Mouse (Mus musculus): ENCODE results near the gene Rhbdf2.
"Not testable (repeated sequence)": the region's sequence is repeated elsewhere in the genome, so short reads cannot be mapped to it uniquely, and the experiment has no call there.

Rhbdf2 gene

GRCm38 (mm10) chr11:116619156-116619555 is 7.7 kb downstream of the Rhbdf2 start:
- DNase-seq (ENCODE audit: low spot score in 2 of 2), result no peak

DNA sequence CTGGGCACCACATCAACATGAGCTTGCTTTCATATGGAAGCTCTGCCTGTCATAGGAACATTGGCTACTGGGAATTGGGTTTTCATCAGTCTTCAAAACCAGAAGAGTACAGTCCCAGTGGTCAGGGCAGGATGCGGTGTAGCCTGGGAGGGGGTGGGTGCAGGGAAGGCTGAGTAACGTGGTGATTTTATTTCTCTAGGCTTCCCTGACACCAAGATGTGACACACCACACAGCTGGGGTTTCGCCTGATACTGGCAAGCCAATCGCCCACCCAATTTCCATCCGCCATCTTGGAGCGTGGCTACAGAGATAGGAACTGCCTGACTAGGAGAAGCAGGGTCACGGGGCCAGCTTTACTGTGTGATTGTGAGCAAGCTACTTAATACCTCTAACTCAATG is 8.2 kb downstream of the Rhbdf2 start:
- no peak for DNase-seq (ENCODE audit: low spot score in 2 of 2)

- DNase-seq (ENCODE audit: low spot score in 2 of 2), result no peak
These were observed 9.2 kb downstream of the Rhbdf2 start for GRCm38 (mm10) chr11:116617641-116618040.

GRCm38 (mm10) chr11:116616438-116617118 is 10.2 kb downstream of the Rhbdf2 start:
- DNase-seq (ENCODE audit: low spot score in 2 of 2), result no peak

GRCm38 (mm10) chr11:116615735-116616437 is 10.9 kb downstream of the Rhbdf2 start:
- DNase-seq (ENCODE audit: low spot score in 2 of 2), result peak; percentile 54 to 66

DNA sequence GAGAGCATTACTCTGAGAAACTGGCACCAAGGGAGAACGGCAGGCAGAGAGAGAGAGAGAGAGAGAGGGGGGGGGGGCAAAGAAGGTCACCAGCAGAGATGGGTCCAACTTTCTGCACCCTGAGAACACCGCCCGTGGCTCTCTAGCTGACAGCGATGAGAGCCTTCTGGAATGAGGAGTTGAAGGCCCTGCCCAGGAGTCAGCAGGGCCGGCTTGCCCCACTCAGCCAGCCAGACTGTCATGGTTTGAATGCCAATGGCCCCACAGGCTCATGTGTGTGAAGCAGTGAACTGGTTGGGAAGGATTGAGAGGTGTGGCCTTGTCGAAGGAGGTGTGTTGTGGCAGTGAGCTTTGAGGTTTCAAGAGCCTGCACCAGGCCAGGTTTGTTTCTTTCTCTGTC is 13.6 kb downstream of the Rhbdf2 start:
- no peak for DNase-seq (ENCODE audit: low spot score in 2 of 2)

GRCm38 (mm10) chr11:116612554-116612953 is 14.3 kb downstream of the Rhbdf2 start:
- DNase-seq (ENCODE audit: low spot score in 2 of 2), result no peak

- DNase-seq (ENCODE audit: low spot score in 2 of 2), result no peak
These were observed 14.9 kb downstream of the Rhbdf2 start for GRCm38 (mm10) chr11:116611883-116612282.

GRCm38 (mm10) chr11:116611168-116611567 is 15.7 kb downstream of the Rhbdf2 start:
- not testable (repeated sequence) for DNase-seq (ENCODE audit: low spot score in 2 of 2)

GRCm38 (mm10) chr11:116609965-116610630 is 16.7 kb downstream of the Rhbdf2 start:
- no peak for DNase-seq (ENCODE audit: low spot score in 2 of 2)

GRCm38 (mm10) chr11:116607717-116608116 is 19.1 kb downstream of the Rhbdf2 start:
- no peak for DNase-seq (ENCODE audit: low spot score in 2 of 2)

DNA sequence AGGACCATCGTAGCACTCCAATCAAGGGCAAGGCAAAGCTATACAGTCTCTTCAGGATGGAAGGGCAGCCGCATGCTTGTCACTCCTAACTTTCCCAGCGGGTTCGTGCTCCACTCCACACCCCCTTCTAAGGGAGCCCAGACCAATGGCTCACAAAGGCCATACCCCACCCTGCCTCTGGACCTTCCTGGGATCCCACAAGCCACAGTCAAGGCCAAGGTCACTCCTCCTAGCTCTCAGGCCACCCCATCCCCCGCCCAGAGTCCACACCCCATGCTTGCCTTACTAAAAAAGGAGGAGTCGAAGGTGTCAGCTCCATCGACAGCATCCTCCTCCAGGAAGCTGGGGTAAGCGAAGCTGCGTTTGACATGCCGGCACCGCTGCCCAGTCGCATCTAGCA is 22.7 kb downstream of the Rhbdf2 start:
- DNase-seq (ENCODE audit: low spot score in 2 of 2), result no peak

DNA sequence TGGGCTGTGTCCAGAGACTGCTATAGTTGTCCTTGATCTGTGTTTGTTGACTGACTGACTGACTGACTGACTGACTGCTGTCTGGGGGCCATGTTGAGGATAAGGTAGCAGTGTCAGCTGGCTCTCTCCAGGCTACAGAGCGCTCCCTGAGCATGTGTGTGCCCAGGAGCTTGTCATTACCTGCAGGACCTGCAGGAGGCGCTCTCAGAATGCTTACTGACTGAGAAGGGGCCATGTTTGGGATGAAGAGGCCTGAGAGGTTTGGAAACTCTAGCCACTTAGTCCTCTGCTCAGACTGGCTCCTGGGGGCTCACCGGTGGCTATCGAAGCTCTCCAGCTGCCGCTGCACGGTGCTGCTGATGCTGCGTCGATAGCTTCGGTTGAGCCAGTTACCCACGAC is 23.5 kb downstream of the Rhbdf2 start:
- DNase-seq (ENCODE audit: low spot score in 2 of 2), result peak; percentile 50 to 58

DNA sequence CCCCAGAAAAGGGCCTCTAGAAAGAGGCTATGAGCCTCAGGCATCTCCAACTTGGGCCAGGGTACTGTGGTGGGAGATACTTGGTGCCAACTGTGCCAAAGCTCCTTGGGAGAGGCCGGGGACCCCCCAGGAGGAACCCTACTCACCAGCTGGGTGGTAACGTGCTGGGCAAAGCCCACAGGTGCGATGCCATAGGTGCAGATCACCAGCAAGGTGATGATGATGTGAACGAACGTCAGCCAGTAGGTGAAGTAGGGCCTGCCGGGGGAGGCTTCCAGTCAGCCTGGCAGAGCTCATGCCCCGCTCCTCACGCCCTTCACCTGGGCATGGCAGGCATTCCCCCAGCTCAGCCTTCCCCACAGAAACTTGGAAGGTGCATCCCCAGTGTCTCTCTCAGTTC is 24.8 kb downstream of the Rhbdf2 start:
- no peak for DNase-seq (ENCODE audit: low spot score in 2 of 2)

DNA sequence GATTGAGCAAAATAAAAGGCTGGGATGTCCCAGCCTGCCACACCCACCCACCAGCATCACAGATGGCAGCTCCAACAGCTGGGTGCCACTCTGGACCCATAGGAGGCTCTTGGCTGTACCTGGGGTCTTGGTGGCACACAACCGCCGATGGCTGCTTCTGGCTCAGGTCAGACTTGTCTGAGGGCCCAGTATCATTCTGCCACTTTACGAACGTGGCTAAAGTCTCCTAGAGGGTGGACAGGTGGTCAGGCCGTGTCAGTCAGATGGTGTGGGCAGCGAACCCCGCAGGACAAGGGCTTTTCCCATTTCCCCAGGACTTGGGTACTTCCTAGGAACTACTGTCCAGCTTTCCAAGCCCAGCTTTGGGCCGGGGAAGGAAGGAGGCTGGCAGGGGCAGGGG is 25.7 kb downstream of the Rhbdf2 start:
- DNase-seq (ENCODE audit: low spot score in 2 of 2), result no peak

- DNase-seq (ENCODE audit: low spot score in 2 of 2), result no peak
These were observed 27.6 kb downstream of the Rhbdf2 start for GRCm38 (mm10) chr11:116599230-116599629.

GRCm38 (mm10) chr11:116598193-116598592 is 28.6 kb downstream of the Rhbdf2 start:
- no peak for DNase-seq (ENCODE audit: low spot score in 2 of 2)

- DNase-seq (ENCODE audit: low spot score in 2 of 2), result no peak
These were observed 30.1 kb downstream of the Rhbdf2 start for GRCm38 (mm10) chr11:116596766-116597165.

DNA sequence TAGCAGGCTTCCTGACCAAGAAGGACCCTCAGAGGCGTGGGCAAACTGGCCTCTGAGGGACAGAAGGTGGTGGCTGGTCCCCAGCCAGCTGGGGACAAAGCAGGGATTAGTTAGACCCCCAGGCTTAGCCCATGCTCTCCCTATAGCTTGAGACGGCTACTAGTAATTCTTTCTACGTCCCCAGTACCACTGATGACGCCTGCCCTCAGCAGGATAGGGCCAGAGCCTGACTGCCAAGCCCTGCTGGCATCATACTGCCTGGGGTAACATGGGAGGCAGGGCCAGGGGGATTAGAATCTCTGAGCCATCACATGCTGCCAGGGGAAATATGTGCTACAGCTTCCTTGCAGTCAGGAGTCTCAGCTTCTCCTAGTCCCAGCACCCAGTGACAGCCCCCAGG is 33.5 kb downstream of the Rhbdf2 start:
- no peak for DNase-seq (ENCODE audit: low spot score in 2 of 2)

DNA sequence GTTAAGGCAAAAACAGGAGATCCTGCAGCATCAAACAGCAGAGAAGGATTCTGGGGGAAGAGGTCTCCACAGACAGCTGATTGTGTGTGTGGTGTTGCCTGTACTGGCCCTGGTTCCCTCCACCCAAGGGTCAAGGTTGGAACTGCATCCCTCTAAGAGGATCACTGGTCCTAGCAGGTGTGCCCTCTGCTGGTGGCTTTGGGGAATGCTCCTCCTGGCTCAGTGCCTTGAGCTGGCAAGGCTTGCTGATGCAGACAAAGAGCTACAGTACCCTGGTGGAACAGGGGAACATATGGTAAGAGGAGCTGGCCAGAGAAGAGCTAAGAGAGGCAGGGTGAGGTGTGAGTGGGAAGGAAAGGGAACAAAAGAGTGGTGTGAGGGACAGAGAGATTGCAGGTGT is 34.4 kb downstream of the Rhbdf2 start:
- DNase-seq (ENCODE audit: low spot score in 2 of 2), result peak; percentile 88 to 96

DNA sequence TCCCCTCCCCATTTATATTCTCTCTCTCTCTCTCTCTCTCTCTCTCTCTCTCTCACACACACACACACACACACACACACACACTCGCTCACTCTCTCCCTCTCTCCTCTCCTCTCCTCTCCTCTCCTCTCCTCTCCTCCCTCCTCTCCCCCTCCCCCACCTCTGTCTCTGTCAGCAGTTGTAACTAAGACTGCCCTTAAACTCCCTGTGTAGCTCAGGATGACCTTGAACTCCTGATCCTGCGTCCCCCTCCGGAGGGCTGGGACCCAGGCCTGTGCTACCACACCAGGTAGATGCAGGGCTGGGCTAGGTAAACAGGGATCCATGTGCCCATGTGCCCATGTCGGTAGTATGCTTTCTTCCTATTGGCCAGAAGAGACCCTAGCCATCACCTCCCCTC is 35.2 kb downstream of the Rhbdf2 start:
- DNase-seq (ENCODE audit: low spot score in 2 of 2), result no peak

DNA sequence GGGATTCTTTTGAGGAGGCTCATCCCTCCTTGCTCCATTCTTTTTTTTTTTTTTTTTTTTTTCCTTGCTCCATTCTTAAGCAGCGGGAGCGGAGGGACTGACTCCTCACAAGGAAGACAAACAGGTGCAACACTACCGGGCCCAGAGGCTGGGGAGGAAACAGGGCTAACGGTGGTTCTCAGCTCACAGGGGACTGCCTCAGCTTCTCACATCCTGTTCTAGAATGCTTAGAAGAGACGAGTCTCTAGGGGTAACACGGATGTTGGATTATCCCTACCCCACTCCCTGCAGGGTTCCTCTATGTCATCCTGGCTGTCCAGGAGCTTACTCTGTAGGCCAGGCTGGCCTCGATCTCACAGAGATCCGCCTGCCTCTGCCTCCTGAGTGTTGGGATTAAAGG is 37.2 kb downstream of the Rhbdf2 start:
- DNase-seq (ENCODE audit: low spot score in 2 of 2), result no peak

- DNase-seq (ENCODE audit: low spot score in 2 of 2), result no peak
These were observed 37.7 kb downstream of the Rhbdf2 start for GRCm38 (mm10) chr11:116589020-116589531.
